Mouse (Mus musculus) heart, postnatal 36 days (tissue): Measurements from ENCODE around the gene Uchl5. TPM values are rescaled to one million over a fixed set of nuclear protein-coding genes. Genes with fewer than 3 reads are reported as not detected.

Source experiments
- DNase-seq, 2 experiments: peaks; one replicate each; pipeline ENCODE4 v3.0.0; 2021 to 2022
- intact Hi-C: fragments of 180-260 bp; cut with DNase I; formaldehyde crosslinking; loops from one replicate; pipeline ENCODE4 v1.15.1; 2025
- total RNA-seq, 2 experiments: library from RNA; stranded (reverse); gene quantifications; 2 replicates each; pipeline ENCODE4 v1.2.3; 2021

Uchl5 gene
- total RNA-seq: 10 to 100 TPM; 17.0 to 18.4 TPM

DNA sequence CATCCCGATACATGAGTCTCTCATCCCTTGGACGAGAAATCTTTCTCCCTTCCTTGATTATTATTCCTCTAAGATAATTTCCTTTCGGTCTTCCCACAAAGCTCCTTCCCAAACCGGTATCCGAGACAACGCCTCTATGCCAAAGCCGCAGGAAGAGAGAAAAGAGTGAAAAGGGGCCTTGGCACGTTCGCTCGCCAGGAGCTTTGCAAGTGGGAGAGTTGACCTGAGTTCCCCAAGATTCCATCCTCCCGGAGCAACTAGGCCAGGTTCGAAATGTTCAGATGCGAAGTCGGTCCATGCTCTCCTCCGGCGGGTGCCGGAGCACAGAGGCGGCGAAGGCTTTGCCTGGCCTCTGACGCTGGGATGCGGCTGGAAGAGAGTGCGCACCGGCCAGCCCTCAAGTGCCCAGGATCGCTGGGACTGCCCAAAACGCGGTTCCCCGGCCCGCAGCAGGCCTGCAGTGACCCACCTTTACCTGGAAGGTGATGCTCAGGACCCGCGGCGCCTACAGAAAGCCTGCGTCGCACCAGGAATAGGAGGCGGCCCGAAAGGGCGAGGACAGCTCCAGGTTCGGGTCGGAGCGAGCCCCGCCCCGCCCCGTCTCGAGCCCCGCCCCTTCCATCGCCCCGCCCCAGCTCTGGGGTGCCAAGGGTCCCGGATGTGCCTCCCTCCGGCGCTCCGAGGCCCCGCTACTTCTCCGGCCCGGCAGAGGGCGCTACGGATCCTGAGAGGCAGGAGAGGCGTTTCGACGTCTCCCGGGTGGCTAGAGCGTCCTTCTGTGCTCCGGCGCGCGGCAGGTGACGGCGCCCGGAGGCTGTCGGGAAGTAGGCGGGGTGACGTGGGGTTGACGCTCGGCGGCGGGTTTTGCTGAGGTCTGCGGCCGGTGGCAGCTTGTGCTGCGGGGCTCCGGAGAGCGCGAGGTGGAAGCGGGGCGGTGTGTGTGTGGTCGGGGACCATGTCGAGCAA is at the start of gene Uchl5, which contains the start of gene Trove2:
Gene Uchl5 (plus strand): TSS at position 827 of the 966 bp plus-strand sequence.
Gene Trove2 (minus strand): TSS at position 623 of the 966 bp plus-strand sequence.
- DNase-seq: peak; percentile 97 to 99
- intact Hi-C loops: loop anchor here (1.0 to 2.0 kb wide), 2 partner anchors 38 to 74 kb away; partner anchors contain the start of gene Cdc73

- DNase-seq: no peak
- intact Hi-C loops: no loop called here
Observed at GRCm38 (mm10) chr1:143727701-143728445, 49.2 kb upstream of the Uchl5 start.

- intact Hi-C loops: no loop called here
Observed at GRCm38 (mm10) chr1:143730899-143731298, 46.2 kb upstream of the Uchl5 start.

GRCm38 (mm10) chr1:143731691-143732090 is 45.4 kb upstream of the Uchl5 start:
- intact Hi-C loops: no loop called here

More at GRCm38 (mm10) chr1:143730899-143731298, 46.2 kb upstream of the Uchl5 start:
- no peak for DNase-seq

DNA sequence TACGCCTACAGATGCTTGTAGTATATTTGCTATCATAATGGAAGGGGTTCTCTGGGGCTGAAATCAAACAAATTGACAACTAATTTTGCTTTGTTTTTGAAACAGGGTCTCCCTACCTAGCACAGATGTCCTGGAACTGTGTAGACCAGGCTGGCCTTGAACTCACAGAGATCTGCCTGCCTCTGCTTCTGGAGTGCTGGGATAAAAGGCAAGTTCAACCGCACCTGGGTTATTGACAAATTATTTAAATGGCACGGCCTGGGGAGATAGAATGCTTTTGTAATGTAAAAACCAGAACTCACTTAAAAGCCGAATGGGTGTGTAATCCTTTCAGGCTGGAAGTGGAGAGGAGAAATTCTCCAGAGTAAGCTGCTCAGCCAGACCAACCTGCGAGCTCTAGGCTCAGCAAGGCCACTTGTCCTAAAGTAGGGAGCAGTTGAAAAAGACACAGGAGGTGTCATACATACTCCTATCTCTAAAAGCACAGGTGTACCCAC is 43.1 kb upstream of the Uchl5 start:
- intact Hi-C loops: no loop called here
- DNase-seq: no peak

More at GRCm38 (mm10) chr1:143731691-143732090, 45.4 kb upstream of the Uchl5 start:
- DNase-seq: no peak

DNA sequence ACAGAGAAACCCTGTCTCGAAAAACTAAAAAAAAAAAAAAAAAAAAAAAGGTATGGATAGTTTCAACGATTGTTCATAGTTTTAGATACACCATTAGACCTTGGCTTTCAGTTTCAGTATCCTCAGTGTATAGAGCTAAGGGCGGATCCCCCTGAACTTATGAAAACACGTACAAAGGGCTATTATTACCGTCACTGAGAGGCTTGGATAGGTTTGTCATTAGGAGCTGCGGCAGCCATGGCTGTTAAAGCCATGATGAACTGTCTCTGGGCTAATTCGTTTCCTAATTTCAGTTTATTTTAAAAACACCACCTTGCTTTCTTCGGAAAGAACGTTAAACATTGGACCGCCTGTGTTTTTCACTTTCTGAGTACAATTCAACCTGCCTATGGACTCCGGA is 38.3 kb upstream of the Uchl5 start:
- intact Hi-C loops: loop anchor here (1.0 to 2.0 kb wide), 2 partner anchors 36 to 38 kb away; partner anchors contain the start of genes Trove2 and Uchl5
- no peak for DNase-seq

GRCm38 (mm10) chr1:143739361-143740350 is 37.4 kb upstream of the Uchl5 start:
- intact Hi-C loops: loop anchor here (1.0 to 2.0 kb wide), 2 partner anchors 36 to 37 kb away; partner anchors contain the start of genes Trove2 and Uchl5
- peak; percentile 86 for DNase-seq

DNA sequence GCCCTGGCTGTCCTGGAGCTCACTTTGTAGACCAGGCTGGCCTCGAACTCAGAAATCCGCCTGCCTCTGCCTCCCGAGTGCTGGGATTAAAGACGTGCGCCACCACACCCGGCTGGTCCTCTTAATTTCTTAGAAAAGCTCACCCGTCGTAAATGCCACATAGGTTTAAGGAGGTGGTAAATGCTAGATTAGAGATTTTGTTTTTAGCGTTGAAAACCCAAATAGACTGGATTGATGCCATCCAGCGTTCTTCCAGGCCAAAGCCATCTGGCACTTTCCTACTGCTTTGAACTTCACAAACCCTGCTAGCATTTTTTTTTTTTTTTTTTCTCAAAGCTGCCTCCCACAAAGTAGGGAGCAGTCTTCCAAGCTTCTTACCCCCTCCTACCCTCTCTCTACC is 36.5 kb upstream of the Uchl5 start:
- DNase-seq: no peak
- intact Hi-C loops: no loop called here

GRCm38 (mm10) chr1:143741331-143741730 is 35.7 kb upstream of the Uchl5 start:
- intact Hi-C loops: no loop called here
- no peak for DNase-seq

GRCm38 (mm10) chr1:143742186-143742585 is 34.9 kb upstream of the Uchl5 start:
- intact Hi-C loops: no loop called here
- no peak for DNase-seq

DNA sequence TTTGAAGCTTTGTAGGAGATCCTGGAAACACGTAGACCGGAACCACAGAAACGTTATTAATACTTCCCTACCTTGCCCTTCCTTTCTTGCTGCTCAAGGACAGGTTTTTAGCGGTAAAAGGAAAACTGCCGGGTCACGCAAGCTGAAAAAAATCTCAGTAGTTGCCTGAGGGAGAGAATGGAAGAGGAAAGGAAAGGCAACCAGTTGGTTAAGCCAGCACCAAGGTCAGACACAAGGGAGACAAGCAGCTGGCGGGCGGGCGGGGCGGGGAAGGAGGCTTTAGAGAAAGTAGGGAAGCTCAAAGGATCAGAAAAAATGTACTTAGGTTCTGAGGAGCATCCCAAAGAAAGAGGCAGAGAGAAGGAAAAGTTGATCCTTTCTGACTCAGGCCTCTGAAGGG is 31.2 kb upstream of the Uchl5 start:
- no peak for DNase-seq
- intact Hi-C loops: no loop called here

DNA sequence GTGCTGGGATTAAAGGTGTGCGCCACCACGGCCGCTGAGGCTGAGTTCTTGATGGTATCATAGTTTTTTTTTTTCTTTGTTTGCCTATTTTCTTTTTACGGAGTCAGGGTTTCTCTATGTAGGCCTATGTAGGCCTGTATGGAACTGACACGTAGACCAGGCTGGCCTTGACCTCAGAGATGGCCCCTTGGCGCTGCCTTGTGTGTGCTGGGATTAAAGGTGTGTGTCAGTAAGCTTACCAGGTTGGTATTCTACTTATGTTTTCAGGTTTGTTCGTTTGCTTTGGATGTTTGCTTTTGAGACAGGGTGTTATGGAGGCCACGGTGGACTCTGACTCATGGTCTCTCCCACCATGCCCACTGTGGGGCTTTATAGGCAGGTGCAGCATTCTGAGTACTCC is 14.9 kb upstream of the Uchl5 start:
- intact Hi-C loops: no loop called here
- DNase-seq: no peak

DNA sequence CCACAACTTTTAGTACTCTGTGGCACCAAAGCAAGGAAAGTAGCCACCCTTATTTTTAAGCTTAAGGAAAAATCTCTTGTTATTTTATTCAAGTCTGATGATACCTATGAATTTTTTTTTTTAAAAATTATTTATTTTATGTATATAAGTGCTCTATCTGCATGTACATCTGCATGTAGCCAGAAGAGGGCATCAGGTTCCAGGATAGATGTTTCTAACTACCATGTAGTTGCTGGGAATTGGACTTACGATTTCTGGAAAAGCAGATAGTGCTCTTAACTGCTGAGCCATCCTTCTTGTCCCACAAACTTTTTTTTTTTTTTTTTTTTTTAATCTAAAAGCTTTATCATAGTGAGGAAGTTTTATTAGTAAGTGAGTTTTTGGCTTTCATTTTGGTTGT is 12.6 kb upstream of the Uchl5 start:
- DNase-seq: no peak
- intact Hi-C loops: no loop called here

DNA sequence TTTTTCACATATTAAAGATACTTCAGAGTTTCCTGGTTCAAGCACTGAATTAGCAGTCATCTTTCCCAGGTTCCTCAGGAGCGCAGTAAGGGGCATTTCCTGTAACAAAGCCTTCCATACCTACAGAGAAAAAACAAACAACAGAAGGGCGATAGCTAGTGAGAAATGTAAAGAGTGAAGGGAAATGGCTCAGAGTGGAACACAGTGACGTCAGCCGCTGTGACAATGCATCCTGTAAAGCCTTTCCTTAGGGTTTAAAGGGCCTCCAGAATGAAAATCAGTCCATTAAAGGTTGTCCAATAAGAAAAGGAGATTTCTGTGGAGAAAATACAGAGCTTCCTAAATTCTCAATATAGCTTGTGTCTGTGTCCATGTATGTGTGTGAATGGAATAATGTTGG is 11.3 kb upstream of the Uchl5 start:
- DNase-seq: no peak
- intact Hi-C loops: no loop called here

- intact Hi-C loops: no loop called here
- DNase-seq: no peak
Observed at GRCm38 (mm10) chr1:143766238-143766637, 10.8 kb upstream of the Uchl5 start.

DNA sequence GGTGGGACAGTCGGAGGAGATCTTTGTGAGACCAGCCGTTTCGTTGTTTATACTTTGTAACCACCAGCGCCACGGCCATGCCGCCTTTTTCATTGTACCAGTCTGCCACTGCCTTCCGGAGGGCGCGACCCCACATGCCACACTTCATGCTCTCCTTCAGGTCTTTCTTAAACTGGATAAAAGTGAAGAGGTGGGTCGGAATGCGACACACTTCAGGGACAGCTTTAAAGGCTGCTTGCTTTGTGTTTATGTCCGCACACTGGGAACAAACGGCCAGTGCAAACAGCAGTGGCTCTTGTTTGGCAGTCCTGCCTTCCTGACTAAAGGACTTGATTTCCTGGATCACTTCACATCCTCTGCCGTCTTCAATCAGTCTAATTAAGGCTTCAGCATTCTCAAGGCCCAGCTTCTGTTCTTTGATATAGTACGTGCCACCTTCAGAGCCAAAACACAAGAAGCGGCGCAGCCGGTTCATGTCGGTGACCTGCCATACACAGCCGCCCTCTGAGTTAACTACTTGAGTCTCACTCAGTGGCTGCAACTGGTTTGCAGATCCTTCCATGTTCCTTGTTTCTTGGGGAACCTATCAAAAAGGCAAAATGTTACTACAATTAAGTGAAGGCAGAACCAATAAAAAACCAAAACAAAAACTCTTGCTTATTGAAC is 6.5 kb upstream of the Uchl5 start:
- DNase-seq: no peak
- intact Hi-C loops: no loop called here

DNA sequence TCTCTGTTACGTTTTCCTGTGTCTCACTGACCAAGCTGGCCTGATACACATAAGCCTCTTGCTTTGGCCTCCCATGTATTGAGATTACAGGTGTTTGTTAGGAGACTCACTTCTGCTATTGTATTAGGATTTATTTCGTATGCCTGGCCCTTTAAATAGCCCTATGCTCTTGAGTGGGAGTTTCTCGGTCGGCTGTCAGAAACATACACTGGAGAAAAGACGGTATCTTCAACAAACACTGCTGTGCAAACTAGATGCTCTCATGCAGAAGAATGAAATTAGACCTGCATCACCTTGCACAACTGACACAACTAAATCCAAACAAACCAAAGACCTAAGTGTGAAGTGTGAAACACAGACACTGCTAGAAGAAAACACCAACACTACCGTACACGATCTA is 4.0 kb upstream of the Uchl5 start:
- intact Hi-C loops: no loop called here
- no peak for DNase-seq

DNA sequence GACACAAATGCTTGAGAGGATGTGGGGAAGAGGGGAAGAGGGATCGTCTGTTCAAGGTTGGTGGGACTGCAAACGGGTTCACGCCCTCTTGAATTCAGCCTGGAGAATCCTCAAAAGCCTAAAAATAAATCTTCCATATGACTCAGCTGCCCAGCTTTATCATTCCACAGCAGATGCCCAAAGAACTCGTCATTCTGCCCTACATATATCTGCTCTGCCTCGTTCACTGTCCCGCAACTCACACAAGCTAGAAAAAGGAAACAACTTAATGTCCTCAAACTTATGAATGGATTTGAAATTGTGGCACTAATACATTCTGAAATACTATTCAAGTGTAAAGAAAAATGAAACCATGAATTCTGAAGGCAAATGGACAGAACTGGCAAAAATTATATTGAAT is 3.2 kb upstream of the Uchl5 start:
- no peak for DNase-seq
- intact Hi-C loops: no loop called here

GRCm38 (mm10) chr1:143777558-143778218 is 616 bp downstream of the Uchl5 start:
- intact Hi-C loops: loop anchor here (1.0 to 2.0 kb wide), 2 partner anchors 39 to 75 kb away; partner anchors contain the start of gene Cdc73
- no peak for DNase-seq
